Mouse (Mus musculus): ENCODE data around the gene Nap1l5.

Nap1l5 gene

GRCm38 (mm10) chr6:58906852-58907261 is at the start of gene Nap1l5:
Nap1l5 (minus strand) TSS chr6:58907076.
- Histone ChIP-seq H3K36me3 (ENCODE audit: control insufficient read depth, insufficient read depth, low read length, poor library complexity, severe bottlenecking) (peaks cover 6% of the 10 kb centered on the region; the same call in 1 of the 2 replicates), H3K27me3 (ENCODE audit: control insufficient read depth, insufficient read depth, low read length, poor library complexity, severe bottlenecking) (no peaks in the 10 kb centered on the region)
- DNase-seq (ENCODE audit: low read depth, low spot score): no peak

GRCm38 (mm10) chr6:58951128-58951992 is 44.5 kb upstream of the Nap1l5 start:
- no peak for DNase-seq (ENCODE audit: low read depth, low spot score)
- Histone ChIP-seq H3K27me3 (ENCODE audit: control insufficient read depth, insufficient read depth, low read length, poor library complexity, severe bottlenecking) (no peaks in the 10 kb centered on the region), H3K36me3 (ENCODE audit: control insufficient read depth, insufficient read depth, low read length, poor library complexity, severe bottlenecking) (no peaks in the 10 kb centered on the region)

DNA sequence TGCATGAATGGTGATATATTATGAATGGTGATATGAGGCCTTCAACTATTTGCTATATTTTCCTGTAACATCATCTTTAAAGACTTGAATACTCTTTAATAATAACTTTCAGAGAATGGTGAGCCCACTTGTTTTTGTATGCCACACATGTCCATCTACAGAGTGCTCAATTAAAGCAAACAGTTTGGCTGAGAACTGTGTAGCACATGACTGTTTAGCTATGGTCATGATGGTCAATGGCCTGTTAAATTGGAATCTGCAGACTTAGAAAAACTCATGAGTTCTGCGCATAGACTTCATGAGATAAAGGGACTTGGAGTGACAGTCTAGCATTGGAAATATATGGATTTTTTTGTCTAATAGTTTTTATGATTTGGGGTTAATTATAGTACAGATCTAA is 43.5 kb upstream of the Nap1l5 start:
- no peak for DNase-seq (ENCODE audit: low read depth, low spot score)
- Histone ChIP-seq H3K36me3 (ENCODE audit: control insufficient read depth, insufficient read depth, low read length, poor library complexity, severe bottlenecking) (no peaks in the 10 kb centered on the region), H3K27me3 (ENCODE audit: control insufficient read depth, insufficient read depth, low read length, poor library complexity, severe bottlenecking) (no peaks in the 10 kb centered on the region)

DNA sequence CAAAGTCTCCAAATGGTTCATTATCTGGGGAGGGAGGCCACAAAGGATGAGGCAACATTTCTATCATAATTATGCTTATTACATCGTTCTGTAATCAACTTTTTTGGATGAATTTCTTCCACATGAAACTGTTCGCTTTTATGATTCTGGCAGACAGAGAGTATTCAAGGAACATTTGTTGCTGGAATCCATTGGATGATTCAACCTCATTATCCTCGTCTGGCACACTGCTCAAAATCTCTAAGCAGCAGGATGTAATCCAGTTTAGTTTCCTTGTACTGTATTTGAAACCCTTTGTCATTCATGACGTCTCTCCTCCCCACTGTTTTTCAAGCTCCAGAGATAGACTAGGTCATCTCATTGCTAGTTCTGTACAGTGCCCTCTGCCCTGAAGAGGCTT is 40.0 kb upstream of the Nap1l5 start:
- Histone ChIP-seq H3K27me3 (ENCODE audit: control insufficient read depth, insufficient read depth, low read length, poor library complexity, severe bottlenecking) (no peaks in the 10 kb centered on the region), H3K36me3 (ENCODE audit: control insufficient read depth, insufficient read depth, low read length, poor library complexity, severe bottlenecking) (no peaks in the 10 kb centered on the region)
- no peak for DNase-seq (ENCODE audit: low read depth, low spot score)

DNA sequence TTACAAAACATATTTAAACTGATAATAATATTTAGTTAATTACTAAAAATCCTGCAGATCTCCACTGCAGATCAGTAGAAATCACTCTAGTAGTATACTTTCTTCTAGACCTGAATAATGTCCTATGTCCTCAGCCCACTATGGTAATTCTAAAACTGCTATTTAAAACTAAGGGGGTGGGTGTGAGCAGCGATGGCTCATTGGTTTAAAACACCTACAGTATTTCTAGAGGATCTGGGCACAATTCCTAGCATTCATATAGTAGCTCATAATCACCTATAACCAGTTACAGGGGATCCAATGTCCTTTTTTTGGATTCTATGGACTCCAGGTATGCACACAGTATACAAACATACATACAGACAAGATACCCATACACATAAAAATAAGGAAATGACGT is 39.4 kb upstream of the Nap1l5 start:
- DNase-seq (ENCODE audit: low read depth, low spot score): no peak
- H3K27me3 ChIP-seq (ENCODE audit: control insufficient read depth, insufficient read depth, low read length, poor library complexity, severe bottlenecking): no peaks in the 10 kb centered on the region
- no peaks in the 10 kb centered on the region for H3K36me3 ChIP-seq (ENCODE audit: control insufficient read depth, insufficient read depth, low read length, poor library complexity, severe bottlenecking)

DNA sequence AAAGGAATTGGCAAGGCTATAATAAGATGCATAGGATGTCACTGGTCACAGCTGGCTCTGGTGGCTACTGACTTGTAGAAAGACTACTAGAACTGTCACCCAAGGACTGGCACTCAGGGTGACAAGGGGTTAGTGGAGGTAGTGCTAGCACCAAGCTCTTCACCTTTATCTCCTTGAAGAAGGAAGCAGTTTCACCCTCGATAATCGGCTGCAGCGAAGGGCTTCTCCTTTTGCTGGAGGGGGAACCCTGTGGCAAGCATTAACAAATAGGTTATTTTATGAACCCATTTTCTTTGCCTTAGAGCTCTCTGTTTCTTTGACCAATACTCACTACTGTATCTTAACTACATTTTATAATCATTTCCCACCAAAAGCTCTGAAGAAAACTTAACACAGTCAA is 37.1 kb upstream of the Nap1l5 start:
- no peak for DNase-seq (ENCODE audit: low read depth, low spot score)
- no peaks in the 10 kb centered on the region for H3K27me3 ChIP-seq (ENCODE audit: control insufficient read depth, insufficient read depth, low read length, poor library complexity, severe bottlenecking)
- no peaks in the 10 kb centered on the region for H3K36me3 ChIP-seq (ENCODE audit: control insufficient read depth, insufficient read depth, low read length, poor library complexity, severe bottlenecking)

GRCm38 (mm10) chr6:58942276-58942675 is 35.4 kb upstream of the Nap1l5 start:
- Histone ChIP-seq H3K27me3 (ENCODE audit: control insufficient read depth, insufficient read depth, low read length, poor library complexity, severe bottlenecking) (no peaks in the 10 kb centered on the region), H3K36me3 (ENCODE audit: control insufficient read depth, insufficient read depth, low read length, poor library complexity, severe bottlenecking) (no peaks in the 10 kb centered on the region)
- no peak for DNase-seq (ENCODE audit: low read depth, low spot score)

GRCm38 (mm10) chr6:58937726-58938125 is 30.9 kb upstream of the Nap1l5 start:
- Histone ChIP-seq H3K27me3 (ENCODE audit: control insufficient read depth, insufficient read depth, low read length, poor library complexity, severe bottlenecking) (no peaks in the 10 kb centered on the region), H3K36me3 (ENCODE audit: control insufficient read depth, insufficient read depth, low read length, poor library complexity, severe bottlenecking) (no peaks in the 10 kb centered on the region)
- DNase-seq (ENCODE audit: low read depth, low spot score): no peak

DNA sequence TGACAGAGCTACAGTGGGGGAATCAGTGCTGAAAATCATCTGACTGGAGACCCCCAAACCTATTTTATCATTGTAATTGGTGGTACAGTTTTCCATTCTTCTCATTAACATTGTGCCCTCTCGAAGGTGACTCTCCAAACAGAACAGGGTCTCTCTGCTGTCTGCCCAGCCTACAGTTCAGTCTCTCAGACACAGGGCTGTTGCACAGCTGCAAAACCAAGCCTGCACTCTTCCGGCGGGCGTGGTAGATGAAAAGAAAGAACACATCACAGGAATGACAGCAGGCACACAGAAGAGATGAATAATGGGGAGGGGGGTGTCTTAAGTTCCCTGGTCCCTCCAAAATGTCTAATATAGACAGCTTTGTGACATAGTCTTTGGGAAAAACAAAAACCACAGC is 27.3 kb upstream of the Nap1l5 start:
- H3K27me3 ChIP-seq (ENCODE audit: control insufficient read depth, insufficient read depth, low read length, poor library complexity, severe bottlenecking): no peaks in the 10 kb centered on the region
- no peaks in the 10 kb centered on the region for H3K36me3 ChIP-seq (ENCODE audit: control insufficient read depth, insufficient read depth, low read length, poor library complexity, severe bottlenecking)
- DNase-seq (ENCODE audit: low read depth, low spot score): no peak

GRCm38 (mm10) chr6:58933189-58933913 is 26.5 kb upstream of the Nap1l5 start:
- DNase-seq (ENCODE audit: low read depth, low spot score): no peak
- Histone ChIP-seq H3K36me3 (ENCODE audit: control insufficient read depth, insufficient read depth, low read length, poor library complexity, severe bottlenecking) (no peaks in the 10 kb centered on the region), H3K27me3 (ENCODE audit: control insufficient read depth, insufficient read depth, low read length, poor library complexity, severe bottlenecking) (no peaks in the 10 kb centered on the region)

DNA sequence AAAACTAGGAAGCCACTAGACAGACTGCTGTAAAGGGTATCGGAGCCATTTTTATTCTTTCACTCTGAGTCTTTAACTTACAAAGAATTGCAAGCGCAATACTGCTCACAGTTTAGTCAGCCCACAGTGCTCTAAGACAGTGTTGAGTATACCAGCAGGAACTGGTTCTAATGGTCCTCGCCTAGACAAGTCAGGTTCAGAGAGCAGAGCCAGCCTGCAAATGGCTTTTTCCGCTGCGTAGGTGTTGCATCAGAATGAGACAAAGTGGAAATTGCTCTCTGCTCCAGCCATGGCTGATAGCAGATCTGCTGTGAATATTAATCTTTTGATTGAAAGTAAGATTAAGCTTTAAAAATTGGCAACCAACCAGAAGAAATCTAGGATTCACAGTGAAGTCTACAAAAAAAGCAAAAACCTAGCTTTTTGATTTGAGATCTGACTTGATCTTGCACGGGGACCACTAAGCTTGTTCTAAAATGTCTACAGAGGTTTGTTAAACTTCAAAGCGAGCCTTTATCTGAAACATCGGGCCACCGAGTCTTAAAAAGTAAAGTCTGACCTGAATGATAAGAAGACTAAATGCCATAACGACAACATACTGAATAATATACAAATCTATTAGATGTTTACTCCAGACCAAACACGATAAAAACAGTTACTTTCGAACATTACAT is 25.8 kb upstream of the Nap1l5 start:
- Histone ChIP-seq H3K27me3 (ENCODE audit: control insufficient read depth, insufficient read depth, low read length, poor library complexity, severe bottlenecking) (no peaks in the 10 kb centered on the region), H3K36me3 (ENCODE audit: control insufficient read depth, insufficient read depth, low read length, poor library complexity, severe bottlenecking) (no peaks in the 10 kb centered on the region)

DNA sequence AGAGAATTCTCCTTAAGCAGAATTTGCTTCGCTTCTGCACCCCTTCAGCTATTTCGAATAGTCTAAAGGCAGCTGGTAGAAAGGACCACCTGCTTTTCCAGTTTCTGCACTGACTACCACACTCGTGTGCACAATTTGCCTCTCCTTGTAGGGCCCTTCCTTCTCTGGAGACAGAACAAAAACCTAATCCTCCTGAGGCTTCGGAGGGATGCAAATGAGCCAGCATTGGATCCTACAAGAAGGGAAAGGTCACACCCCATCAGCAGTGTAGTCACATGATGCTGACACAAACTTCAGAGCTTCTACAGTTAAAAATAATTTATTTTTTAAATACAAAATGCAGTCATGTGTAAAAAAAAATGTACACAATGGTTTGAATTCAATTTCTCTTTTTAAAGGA is 24.3 kb upstream of the Nap1l5 start:
- no peaks in the 10 kb centered on the region for H3K36me3 ChIP-seq (ENCODE audit: control insufficient read depth, insufficient read depth, low read length, poor library complexity, severe bottlenecking)
- DNase-seq (ENCODE audit: low read depth, low spot score): no peak
- H3K27me3 ChIP-seq (ENCODE audit: control insufficient read depth, insufficient read depth, low read length, poor library complexity, severe bottlenecking): no peaks in the 10 kb centered on the region

More for the DNA sequence above, 25.8 kb upstream of the Nap1l5 start:
- no peak for DNase-seq (ENCODE audit: low read depth, low spot score)

- Histone ChIP-seq H3K27me3 (ENCODE audit: control insufficient read depth, insufficient read depth, low read length, poor library complexity, severe bottlenecking) (no peaks in the 10 kb centered on the region), H3K36me3 (ENCODE audit: control insufficient read depth, insufficient read depth, low read length, poor library complexity, severe bottlenecking) (no peaks in the 10 kb centered on the region)
- DNase-seq (ENCODE audit: low read depth, low spot score): no peak
Observed at GRCm38 (mm10) chr6:58929911-58930431, 23.1 kb upstream of the Nap1l5 start.

DNA sequence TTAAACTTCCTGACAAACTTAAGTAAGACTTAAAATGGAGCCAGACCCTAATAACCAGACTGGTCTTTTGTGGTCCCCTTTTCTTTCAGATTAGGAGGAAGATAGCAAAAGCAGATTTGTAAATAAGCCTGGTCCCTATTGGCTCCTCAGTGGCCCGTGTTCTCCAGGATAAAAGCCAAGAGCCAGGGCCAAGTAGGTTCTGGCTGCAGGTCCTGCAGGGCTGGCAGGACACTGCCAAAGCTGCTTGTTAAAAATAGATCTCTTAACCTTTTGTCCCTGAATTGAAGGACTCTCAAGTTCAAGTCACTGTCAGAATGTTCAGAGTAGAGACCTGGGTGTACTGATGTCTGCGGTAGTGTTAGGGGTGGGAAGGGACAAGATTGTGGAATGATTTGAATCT is 21.0 kb upstream of the Nap1l5 start:
- Histone ChIP-seq H3K27me3 (ENCODE audit: control insufficient read depth, insufficient read depth, low read length, poor library complexity, severe bottlenecking) (no peaks in the 10 kb centered on the region), H3K36me3 (ENCODE audit: control insufficient read depth, insufficient read depth, low read length, poor library complexity, severe bottlenecking) (no peaks in the 10 kb centered on the region)
- no peak for DNase-seq (ENCODE audit: low read depth, low spot score)

- Histone ChIP-seq H3K27me3 (ENCODE audit: control insufficient read depth, insufficient read depth, low read length, poor library complexity, severe bottlenecking) (no peaks in the 10 kb centered on the region), H3K36me3 (ENCODE audit: control insufficient read depth, insufficient read depth, low read length, poor library complexity, severe bottlenecking) (peaks cover 8% of the 10 kb centered on the region)
- no peak for DNase-seq (ENCODE audit: low read depth, low spot score)
Observed at GRCm38 (mm10) chr6:58922511-58922910, 15.6 kb upstream of the Nap1l5 start.

All from splenic B cell, adult 2 months (primary cell).